Mouse (Mus musculus) midbrain, embryonic 14.5 days (tissue): Measurements from ENCODE around the gene Gja8. TPM values are rescaled to one million over a fixed set of nuclear protein-coding genes. Genes with fewer than 3 reads are reported as not detected.

Experiments used
- ATAC-seq: fragments of 200-750 bp; cut with Nextera tagmentation; 2 replicates; pipeline ENCODE4 v1.8.0; 2017; ENCODE audit warnings: moderate number of reproducible peaks, moderate library complexity; ENCODE audit not compliant: low FRiP score, low TSS enrichment
- DNase-seq: peaks from one replicate; pipeline ENCODE4 v3.0.0-alpha.2; 2015
- H3K27ac ChIP-seq: fragments of 300-500 bp; sonication (generic); replicated peaks from 2 replicates; pipeline ENCODE4 v1.5.1; 2014; ENCODE audit warnings: mild to moderate bottlenecking, low read depth, low read length, moderate library complexity
- H3K27me3 ChIP-seq: fragments of 300-500 bp; sonication (generic); 2 replicates; pipeline ENCODE4 v1.6.1; 2014; ENCODE audit warnings: low read length, control low read depth, mixed read lengths; ENCODE audit not compliant: control insufficient read depth, insufficient read depth
- H3K36me3 ChIP-seq: fragments of 300-500 bp; sonication (generic); 2 replicates; pipeline ENCODE4 v1.6.1; 2014; ENCODE audit warnings: low read length, control low read depth; ENCODE audit not compliant: control insufficient read depth, insufficient read depth
- H3K4me1 ChIP-seq: fragments of 300-500 bp; sonication (generic); 2 replicates; pipeline ENCODE4 v1.6.1; 2014; ENCODE audit warnings: mild to moderate bottlenecking, antibody characterized with exemption, low read length, control low read depth; ENCODE audit not compliant: control insufficient read depth, insufficient read depth
- H3K4me2 ChIP-seq: fragments of 300-500 bp; sonication (generic); 2 replicates; pipeline ENCODE4 v1.6.1; 2014; ENCODE audit warnings: mild to moderate bottlenecking, low read length, moderate library complexity
- H3K4me3 ChIP-seq: fragments of 300-500 bp; sonication (generic); replicated peaks from 2 replicates; pipeline ENCODE4 v1.5.1; 2014; ENCODE audit warnings: low read depth, low read length
- H3K9ac ChIP-seq: fragments of 300-500 bp; sonication (generic); replicated peaks from 2 replicates; pipeline ENCODE4 v1.6.1; 2014; ENCODE audit warnings: mild to moderate bottlenecking, low read length, moderate library complexity
- H3K9me3 ChIP-seq: fragments of 300-500 bp; sonication (generic); 2 replicates; pipeline ENCODE4 v1.6.1; 2016; ENCODE audit warnings: low read length, control low read depth, mixed read lengths; ENCODE audit not compliant: control insufficient read depth
- WGBS: fragments of 180-500 bp; shearing (Covaris S2); extraction: QIAGEN DNeasy Blood & Tissue Kit; methylation state at CpG from one replicate; pipeline ENCODE4 v1.1.7; 2014; 5-methylcytosine and 5-hydroxymethylcytosine counted together
- polyA plus RNA-seq: library from polyadenylated mRNA; unstranded; fragments of >200 nt; fragmentation: Nextera tagmentation; extraction: Ambion mirVana; gene quantifications from 2 replicates; pipeline ENCODE4 v1.2.1, GENCODE M21; 2014

Gja8 gene
- polyA plus RNA-seq, 1 experiment from 2014 or later, result not detected

DNA sequence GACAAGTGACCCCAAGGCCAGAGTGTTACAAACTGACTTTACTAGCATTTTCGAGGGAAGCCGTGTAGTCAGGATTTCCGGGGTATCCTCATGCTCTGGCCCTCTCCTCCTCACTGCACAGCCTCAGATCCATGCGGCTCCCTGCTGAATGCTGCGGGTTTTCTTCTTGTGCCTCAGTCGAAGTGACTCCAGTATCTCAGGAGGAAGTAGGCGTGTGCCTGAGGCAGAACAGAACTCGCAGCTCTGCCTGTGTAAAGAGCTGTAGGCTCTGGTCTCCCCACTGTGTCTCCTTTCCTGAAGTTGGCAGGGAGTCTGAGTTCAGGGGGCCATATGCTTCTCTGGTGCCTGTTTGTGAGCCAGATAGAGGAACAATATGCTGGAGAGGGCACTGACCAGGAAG, 54.8 kb downstream of the Gja8 start:
- no peaks in the 10 kb centered on the region for H3K9me3 ChIP-seq
- 92% methylated on average over 8 of the region's 8 CpGs for WGBS

DNA sequence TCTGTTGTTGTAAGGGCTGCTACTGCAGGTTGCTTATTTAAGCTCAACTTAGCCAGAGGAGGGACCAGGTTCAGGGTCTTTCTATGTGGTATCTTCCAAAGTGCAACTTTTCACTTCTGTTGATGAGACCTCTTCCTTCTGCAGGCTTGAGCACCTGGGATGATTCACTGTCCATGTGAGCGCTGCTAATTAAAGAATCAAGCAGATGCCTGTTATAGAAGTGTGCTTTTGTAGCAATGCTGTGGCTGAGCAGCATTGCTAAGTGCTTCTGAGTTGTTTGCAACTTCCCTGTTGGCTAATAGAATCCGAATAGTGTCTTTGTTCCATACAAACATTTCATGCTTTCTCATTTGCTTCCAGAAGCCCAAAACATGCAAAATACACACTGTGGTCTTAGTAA, 55.5 kb downstream of the Gja8 start:
- Histone ChIP-seq H3K4me1 (no peaks in the 10 kb centered on the region), H3K4me3 (no peak overlapping the region), H3K36me3 (peaks cover 72% of the 10 kb centered on the region), H3K4me2 (no peak overlapping the region), H3K27me3 (no peaks in the 10 kb centered on the region), H3K9ac (no peak overlapping the region), H3K27ac (no peak overlapping the region), H3K9me3 (no peaks in the 10 kb centered on the region)
- WGBS, result 95% methylated on average over 2 of the region's 2 CpGs
- ATAC-seq, result no peak
- no peak for DNase-seq

More for the DNA sequence above, 54.8 kb downstream of the Gja8 start:
- no peak for DNase-seq
- Histone ChIP-seq H3K4me3 (no peak overlapping the region), H3K4me2 (no peak overlapping the region), H3K36me3 (peaks cover 77% of the 10 kb centered on the region), H3K4me1 (no peaks in the 10 kb centered on the region), H3K27ac (no peak overlapping the region), H3K9ac (no peak overlapping the region), H3K27me3 (no peaks in the 10 kb centered on the region)
- ATAC-seq, result no peak

DNA sequence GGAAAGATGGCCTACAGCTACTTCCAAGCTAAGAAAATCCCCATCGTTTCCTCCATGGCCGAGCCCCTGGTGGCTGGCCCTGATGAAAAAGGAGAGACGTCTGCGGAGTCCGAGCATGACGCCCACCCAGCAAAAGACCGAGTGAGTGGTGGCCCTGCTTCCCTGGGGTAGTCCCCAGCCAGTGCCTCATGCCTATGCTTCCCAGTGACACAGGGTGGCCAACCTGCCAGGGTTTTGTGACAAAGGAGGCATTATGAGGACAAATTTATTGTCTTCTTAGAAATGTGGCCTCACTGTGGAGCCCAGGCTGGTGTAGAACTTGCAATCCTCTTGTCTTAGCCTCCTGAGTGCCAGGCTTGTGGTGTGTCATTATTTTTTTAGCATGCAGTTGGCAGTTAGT, 56.7 kb downstream of the Gja8 start:
- DNase-seq (no peak), ATAC-seq (no peak)
- H3K27me3 ChIP-seq, result no peaks in the 10 kb centered on the region
- H3K4me2 ChIP-seq, result no peak overlapping the region
- H3K36me3 ChIP-seq, result peaks cover 62% of the 10 kb centered on the region
- no peak overlapping the region for H3K9ac ChIP-seq
- H3K9me3 ChIP-seq, result no peaks in the 10 kb centered on the region
- no peak overlapping the region for H3K27ac ChIP-seq
- 93% methylated on average over 7 of the region's 7 CpGs for WGBS
- H3K4me1 ChIP-seq, result no peaks in the 10 kb centered on the region
- H3K4me3 ChIP-seq, result no peak overlapping the region

DNA sequence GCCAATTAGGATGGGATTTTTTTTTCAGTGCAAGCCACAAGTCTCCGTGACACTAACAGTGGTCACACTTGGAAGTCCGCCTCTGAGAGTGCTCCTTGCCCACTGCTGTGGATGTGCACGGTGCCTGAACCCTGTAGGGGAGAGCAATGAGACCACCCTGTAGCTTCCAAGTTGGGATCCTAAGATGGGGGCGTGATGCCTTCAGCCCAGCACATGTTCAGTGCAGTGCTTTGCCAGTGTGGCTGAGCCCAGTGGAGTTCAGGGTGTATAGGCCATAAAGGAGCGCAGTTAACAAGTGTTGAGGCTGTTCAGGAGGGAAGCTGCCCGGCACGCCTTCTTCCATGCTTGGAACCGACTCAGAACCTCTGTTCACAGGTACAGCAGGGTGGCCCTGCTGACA, 57.3 kb downstream of the Gja8 start:
- Histone ChIP-seq H3K4me2 (no peak overlapping the region), H3K9me3 (no peaks in the 10 kb centered on the region), H3K27me3 (no peaks in the 10 kb centered on the region), H3K4me1 (no peaks in the 10 kb centered on the region), H3K4me3 (no peak overlapping the region), H3K36me3 (peaks cover 57% of the 10 kb centered on the region), H3K9ac (no peak overlapping the region), H3K27ac (no peak overlapping the region)
- WGBS, result 94% methylated on average over 8 of the region's 8 CpGs
- ATAC-seq (no peak), DNase-seq (no peak)

DNA sequence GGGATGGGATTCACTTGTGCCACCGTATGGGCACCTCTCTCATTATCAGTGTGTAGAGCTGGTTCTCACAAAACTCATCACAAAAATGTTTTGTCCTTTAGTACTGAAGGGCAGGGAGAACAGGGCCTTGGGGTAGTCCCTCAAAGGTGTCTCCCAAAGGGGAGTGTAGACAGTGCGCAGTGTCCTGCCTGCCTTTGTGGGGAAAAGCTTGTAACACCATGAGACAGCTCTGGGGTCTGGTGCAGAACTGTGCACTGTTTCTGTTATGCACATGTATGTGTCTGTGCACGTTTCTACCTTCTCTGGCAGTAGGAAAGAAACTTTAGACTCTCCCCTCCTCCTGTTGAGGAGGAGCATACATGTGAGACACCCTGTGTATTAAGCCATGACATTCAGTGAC, 58.0 kb downstream of the Gja8 start:
- no peaks in the 10 kb centered on the region for H3K4me1 ChIP-seq
- H3K4me2 ChIP-seq, result no peak overlapping the region
- H3K27ac ChIP-seq, result no peak overlapping the region
- no peaks in the 10 kb centered on the region for H3K27me3 ChIP-seq
- ATAC-seq, result no peak
- over 99% methylated on average over 3 of the region's 3 CpGs for WGBS
- H3K9me3 ChIP-seq, result no peaks in the 10 kb centered on the region
- H3K9ac ChIP-seq, result no peak overlapping the region
- peaks cover 51% of the 10 kb centered on the region for H3K36me3 ChIP-seq
- no peak overlapping the region for H3K4me3 ChIP-seq
- no peak for DNase-seq

Other genes starting within 250 kb of the Gja8 start
- gene Pias3, start 229.6 kb downstream of the Gja8 start, polyA plus RNA-seq, result 25.5 and 26.3 TPM in 2 replicates
- gene Nudt17, start 217.5 kb downstream of the Gja8 start, polyA plus RNA-seq, result 14.1 and 14.3 TPM in 2 replicates
- gene Polr3c, start 198.4 kb downstream of the Gja8 start, polyA plus RNA-seq, result 27.9 and 28.7 TPM in 2 replicates
- gene Rnf115, start 198.4 kb downstream of the Gja8 start, polyA plus RNA-seq, result 69.6 and 83.8 TPM in 2 replicates
- 0.16 TPM in 1 of 2 replicates, not detected in the other for gene Pdzk1, start 96.7 kb downstream of the Gja8 start, polyA plus RNA-seq
- gene Cd160, start 96.7 kb downstream of the Gja8 start, polyA plus RNA-seq, result 0.39 and 0.46 TPM in 2 replicates
- 1.2 and 2.0 TPM in 2 replicates for gene Gja5, start 21.3 kb downstream of the Gja8 start, polyA plus RNA-seq
- gene Gpr89, start 20.7 kb downstream of the Gja8 start, polyA plus RNA-seq, result 39.5 and 40.7 TPM in 2 replicates
- 11.4 and 11.7 TPM in 2 replicates for gene Acp6, start 232.8 kb upstream of the Gja8 start, polyA plus RNA-seq